Mouse (Mus musculus) intestine, postnatal 0 days (tissue): ENCODE data around the gene Fads3. TPM values are rescaled to one million over a fixed set of nuclear protein-coding genes. Genes with fewer than 3 reads are reported as not detected.
A peak's percentile ranks its signal among the peaks of the same experiment; 100 is the strongest.

Experiments used
- ATAC-seq: fragments of 200-750 bp; cut with Nextera tagmentation; 2 replicates; pipeline ENCODE4 v1.8.0; 2017; ENCODE audit warnings: mild to moderate bottlenecking, moderate TSS enrichment, moderate library complexity
- H3K27ac ChIP-seq: fragments of 300-500 bp; sonication (generic); 2 replicates; pipeline ENCODE4 v1.5.1; 2014; ENCODE audit warnings: mild to moderate bottlenecking, low read depth, low read length, moderate library complexity
- H3K27me3 ChIP-seq: fragments of 300-500 bp; sonication (generic); replicated peaks from 2 replicates; pipeline ENCODE4 v1.6.1; 2014; ENCODE audit warnings: low read length, mixed read lengths; ENCODE audit not compliant: control insufficient read depth, insufficient read depth
- H3K36me3 ChIP-seq: fragments of 300-500 bp; sonication (generic); 2 replicates; pipeline ENCODE4 v1.6.1; 2014; ENCODE audit warnings: mild to moderate bottlenecking, moderate library complexity; ENCODE audit not compliant: control insufficient read depth, insufficient read depth
- H3K4me1 ChIP-seq: fragments of 300-500 bp; sonication (generic); replicated peaks from 2 replicates; pipeline ENCODE4 v1.6.1; 2014; ENCODE audit warnings: antibody characterized with exemption, low read length, mixed read lengths; ENCODE audit not compliant: control insufficient read depth, insufficient read depth
- H3K4me2 ChIP-seq: fragments of 300-500 bp; sonication (generic); replicated peaks from 2 replicates; pipeline ENCODE4 v1.6.1; 2014; ENCODE audit warnings: low read depth, mild to moderate bottlenecking, moderate library complexity
- H3K4me3 ChIP-seq: fragments of 300-500 bp; sonication (generic); 2 replicates; pipeline ENCODE4 v1.5.1; 2014; ENCODE audit warnings: low read depth, low read length
- H3K9ac ChIP-seq: fragments of 300-500 bp; sonication (generic); 2 replicates; pipeline ENCODE4 v1.6.1; 2014; ENCODE audit warnings: mild to moderate bottlenecking, low read depth, low read length
- H3K9me3 ChIP-seq: fragments of 300-500 bp; sonication (generic); 2 replicates; pipeline ENCODE4 v1.6.1; 2016; ENCODE audit warnings: mixed run types; ENCODE audit not compliant: control insufficient read depth
- CTCF ChIP-seq: sonication (generic); IDR thresholded peaks from 2 replicates; pipeline ENCODE4 v1.5.1; 2016; ENCODE audit warnings: low read depth, mild to moderate bottlenecking, control low read depth, antibody characterized with exemption, moderate library complexity
- WGBS: fragments of 180-500 bp; shearing (Covaris S2); extraction: QIAGEN DNeasy Blood & Tissue Kit; methylation state at CpG from one replicate; pipeline ENCODE4 v1.1.7; 2014; 5-methylcytosine and 5-hydroxymethylcytosine counted together
- polyA plus RNA-seq: library from polyadenylated mRNA; unstranded; fragments of >200 nt; fragmentation: Nextera tagmentation; extraction: Ambion mirVana; gene quantifications from 2 replicates; pipeline ENCODE4 v1.2.1, GENCODE M21; 2015

Gene Fads3
- polyA plus RNA-seq, 1 experiment from 2014 or later = 4.7 TPM

DNA sequence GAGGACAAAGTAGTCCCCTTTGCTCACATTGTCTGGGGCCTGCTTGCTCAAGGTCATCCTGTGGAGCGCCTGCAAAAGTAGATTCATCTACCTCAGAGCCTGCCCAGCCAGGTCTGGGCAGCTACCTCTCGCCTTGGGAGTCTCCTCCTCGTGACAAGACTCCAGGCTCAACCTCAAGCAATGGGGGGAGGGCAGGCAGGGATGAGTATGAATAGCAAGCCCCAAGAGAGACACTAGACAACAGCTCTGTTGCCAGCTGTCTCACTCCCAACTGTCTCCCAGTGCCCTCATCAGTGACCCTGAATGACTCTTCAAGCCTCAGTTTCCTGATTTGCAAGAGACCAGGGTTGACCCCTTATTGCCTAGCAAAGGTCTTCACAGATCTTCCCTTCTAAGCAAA lies 28.0 kb upstream of the Fads3 start:
- WGBS = 46% methylated on average over 3 of the region's 3 CpGs
- Histone ChIP-seq H3K9me3 (no peaks in the 10 kb centered on the region), H3K4me1 (peaks cover 9% of the 10 kb centered on the region), H3K9ac (no peak overlapping the region), H3K4me3 (no peak overlapping the region), H3K4me2 (no peak overlapping the region), H3K27me3 (no peaks in the 10 kb centered on the region), H3K27ac (0 out of 2 replicates have a peak overlapping the region, but pooled peaks have one; percentile 1), H3K36me3 (no peaks in the 10 kb centered on the region)
- no peak for TF ChIP-seq CTCF
- ATAC-seq = no peak

DNA sequence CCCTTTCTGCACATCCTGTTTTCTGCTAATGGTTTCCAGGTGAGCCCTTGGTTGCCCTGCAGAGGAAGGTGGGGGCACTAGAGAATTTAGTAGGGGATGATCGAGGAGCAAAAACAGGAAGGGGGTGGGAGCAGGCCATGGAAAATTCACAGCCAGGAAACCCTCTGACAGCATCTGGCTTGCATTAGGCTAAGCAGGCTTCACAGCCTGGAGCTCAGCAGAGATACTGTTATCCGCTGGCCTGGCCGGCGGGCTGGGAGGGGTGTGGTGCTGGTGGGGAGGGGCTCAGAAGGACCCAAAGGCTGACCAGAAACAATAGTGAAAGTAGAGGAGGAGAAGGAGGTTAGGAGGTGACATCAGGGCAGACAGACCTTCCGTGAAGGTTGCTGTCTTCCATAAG lies 27.5 kb upstream of the Fads3 start:
- H3K36me3 ChIP-seq = no peaks in the 10 kb centered on the region
- ATAC-seq = no peak
- 31% methylated on average over 5 of the region's 5 CpGs for WGBS
- H3K27me3 ChIP-seq = no peaks in the 10 kb centered on the region
- H3K4me1 ChIP-seq = peaks cover 14% of the 10 kb centered on the region
- H3K9ac ChIP-seq = no peak overlapping the region
- no peak for TF ChIP-seq CTCF
- no peaks in the 10 kb centered on the region for H3K9me3 ChIP-seq
- no peak overlapping the region for H3K4me2 ChIP-seq
- H3K27ac ChIP-seq = 0 out of 2 replicates have a peak overlapping the region, but pooled peaks have one; percentile 1
- no peak overlapping the region for H3K4me3 ChIP-seq

GRCm38 (mm10) chr19:10014824-10015223 lies 26.5 kb upstream of the Fads3 start:
- Histone ChIP-seq H3K4me1 (peaks cover 18% of the 10 kb centered on the region), H3K9ac (peak overlapping the region; percentile 34; the same call in 1 of the 2 replicates)
- ATAC-seq = no peak

GRCm38 (mm10) chr19:10015442-10015841 lies 25.9 kb upstream of the Fads3 start:
- Histone ChIP-seq H3K4me2 (peak overlapping the region; percentile 63), H3K36me3 (no peaks in the 10 kb centered on the region), H3K4me3 (peak overlapping the region; percentile 21), H3K27me3 (no peaks in the 10 kb centered on the region), H3K4me1 (peaks cover 18% of the 10 kb centered on the region), H3K27ac (no peak overlapping the region), H3K9me3 (no peaks in the 10 kb centered on the region), H3K9ac (no peak overlapping the region)
- no peak for TF ChIP-seq CTCF
- no peak for ATAC-seq
- WGBS = 64% methylated on average over 4 of the region's 4 CpGs

More at GRCm38 (mm10) chr19:10014824-10015223, 26.5 kb upstream of the Fads3 start:
- no peaks in the 10 kb centered on the region for H3K27me3 ChIP-seq
- TF ChIP-seq CTCF = peak; percentile 19; the same call in 1 of the 2 replicates
- 41% methylated on average over 13 of the region's 13 CpGs for WGBS
- no peaks in the 10 kb centered on the region for H3K36me3 ChIP-seq
- peak overlapping the region; percentile 63 for H3K4me2 ChIP-seq
- H3K27ac ChIP-seq = no peak overlapping the region
- no peaks in the 10 kb centered on the region for H3K9me3 ChIP-seq
- peak overlapping the region; percentile 21 for H3K4me3 ChIP-seq

- no peak for ATAC-seq
Measured at GRCm38 (mm10) chr19:10016151-10016550, 25.2 kb upstream of the Fads3 start.

GRCm38 (mm10) chr19:10017637-10018526 lies 23.5 kb upstream of the Fads3 start:
- H3K9ac ChIP-seq = peak overlapping the region; percentile 49
- TF ChIP-seq CTCF = no peak
- H3K27ac ChIP-seq = no peak overlapping the region; the same call in 1 of the 2 replicates
- H3K4me1 ChIP-seq = peaks cover 18% of the 10 kb centered on the region
- peak overlapping the region; percentile 88 for H3K4me2 ChIP-seq
- H3K9me3 ChIP-seq = no peaks in the 10 kb centered on the region
- ATAC-seq = peak; percentile 95
- H3K4me3 ChIP-seq = peak overlapping the region; percentile 49
- H3K27me3 ChIP-seq = no peaks in the 10 kb centered on the region
- H3K36me3 ChIP-seq = no peaks in the 10 kb centered on the region
- 8% methylated on average over 43 of the region's 44 CpGs for WGBS

More at GRCm38 (mm10) chr19:10016151-10016550, 25.2 kb upstream of the Fads3 start:
- Histone ChIP-seq H3K27ac (no peak overlapping the region), H3K27me3 (no peaks in the 10 kb centered on the region), H3K9me3 (no peaks in the 10 kb centered on the region), H3K9ac (no peak overlapping the region), H3K4me2 (peak overlapping the region; percentile 63), H3K4me3 (0 out of 2 replicates have a peak overlapping the region, but pooled peaks have one; percentile 21), H3K36me3 (no peaks in the 10 kb centered on the region), H3K4me1 (peaks cover 18% of the 10 kb centered on the region)
- WGBS = 74% methylated on average over 4 of the region's 4 CpGs
- TF ChIP-seq CTCF = no peak
